9 mouse cellular contexts compared by ENCODE assay signal in the genomic region with DNA sequence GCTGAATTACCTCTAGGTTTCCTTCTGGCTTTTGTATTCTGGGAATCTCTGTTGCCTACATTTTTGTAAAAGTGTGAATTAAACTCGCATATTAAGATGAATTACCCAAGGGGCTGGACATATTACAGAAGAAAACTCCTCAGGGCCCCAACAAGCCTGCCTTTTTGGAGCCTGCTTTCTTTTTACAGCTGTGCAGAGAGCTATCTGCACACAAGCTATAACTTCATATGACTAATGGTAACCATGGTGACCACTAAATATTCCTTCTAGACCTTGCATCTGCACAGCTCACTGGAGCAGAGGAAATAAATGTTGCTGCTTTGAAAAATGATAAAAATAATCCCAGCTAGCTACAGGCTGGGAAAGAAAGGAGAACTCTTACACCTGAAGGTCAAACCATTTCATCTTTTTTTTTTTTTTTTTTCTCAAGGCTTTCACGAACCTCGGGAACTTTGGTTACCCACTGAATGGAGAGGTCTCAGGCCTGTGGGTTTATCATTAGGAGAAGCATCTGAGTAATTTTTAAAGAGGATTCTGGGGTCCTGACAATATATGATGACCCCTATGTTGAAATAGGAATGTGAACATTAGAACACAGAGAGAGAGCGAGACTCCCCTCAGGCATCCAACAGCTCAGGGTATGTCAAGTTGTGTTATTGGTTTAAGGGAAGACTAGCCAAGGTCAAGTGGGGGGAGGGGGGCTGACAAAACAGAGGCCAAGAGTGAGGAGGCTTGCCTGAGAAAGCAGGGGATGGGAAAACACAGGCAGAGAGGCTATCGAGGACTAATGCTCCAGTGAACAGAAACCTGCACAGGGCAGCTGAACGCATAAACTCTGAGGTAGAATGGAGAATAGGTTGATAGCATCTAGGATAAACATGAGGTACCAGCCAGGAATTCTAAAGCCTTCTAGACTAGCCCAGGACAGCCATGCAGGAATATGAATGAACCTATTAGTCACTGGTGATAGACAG.
DNase-seq lines count a peak whose midpoint lies in the region; ATAC-seq lines count a peak whose summit lies in the region.
"Had no signal": no experiment of that assay in that cellular context is flagged by ENCODE, and none has a peak within 500 bp of the region (broad histone marks: within the 10 kb centered on the region; RNA-seq: fewer than 3 reads in every experiment).

No protein-coding gene starts in this region.

- peak; percentile 40 for DNase-seq in adrenal gland, postnatal 10 days
- DNase-seq in adrenal gland, adult 18-20 months (ENCODE audit: low spot score in 2 of 2) = no peak
- no peak for DNase-seq in midbrain, embryonic 11.5 days (ENCODE audit: low spot score, missing footprints)
- no peak for DNase-seq in B cell, adult 2 months
- DNase-seq in left cerebral cortex, postnatal 36 days (ENCODE audit: low spot score in 2 of 2) = no peak
- DNase-seq: thymus, adult 2 months had no signal

- no peaks in the 10 kb centered on the region for H3K36me3 ChIP-seq in midbrain, embryonic 13.5 days
- H3K36me3 ChIP-seq in midbrain, embryonic 11.5 days (ENCODE audit: control insufficient read depth, insufficient read depth, low read length) = no peaks in the 10 kb centered on the region
- H3K36me3 ChIP-seq in intestine, embryonic 16.5 days (ENCODE audit: control insufficient read depth, insufficient read depth, low read length) = no peaks in the 10 kb centered on the region
- no peaks in the 10 kb centered on the region for H3K36me3 ChIP-seq in stomach, embryonic 14.5 days (ENCODE audit: control insufficient read depth, insufficient read depth, low read length)

- H3K4me2 ChIP-seq in midbrain, embryonic 13.5 days (replicated peaks) = no peak overlapping the region
- no peak overlapping the region for H3K4me2 ChIP-seq in midbrain, embryonic 11.5 days
- H3K4me2 ChIP-seq in intestine, embryonic 16.5 days (ENCODE audit: low read depth, low read length) = no peak overlapping the region
- H3K4me2 ChIP-seq in stomach, embryonic 14.5 days (replicated peaks; ENCODE audit: low read depth, low read length) = no peak overlapping the region

- peak overlapping the region; percentile 41 for H3K27ac ChIP-seq in midbrain, embryonic 13.5 days
- no peak overlapping the region for H3K27ac ChIP-seq in midbrain, embryonic 11.5 days (ENCODE audit: low read depth, low read length)
- H3K27ac ChIP-seq in intestine, embryonic 16.5 days (ENCODE audit: low read length) = no peak overlapping the region
- H3K27ac ChIP-seq in stomach, embryonic 14.5 days (ENCODE audit: low read length) = peak overlapping the region; percentile 53

- no peaks in the 10 kb centered on the region for H3K9me3 ChIP-seq in midbrain, embryonic 13.5 days
- H3K9me3 ChIP-seq in midbrain, embryonic 11.5 days (ENCODE audit: control insufficient read depth, low read length) = no peaks in the 10 kb centered on the region
- no peaks in the 10 kb centered on the region for H3K9me3 ChIP-seq in intestine, embryonic 16.5 days (ENCODE audit: control insufficient read depth, low read length)
- no peaks in the 10 kb centered on the region for H3K9me3 ChIP-seq in stomach, embryonic 14.5 days (ENCODE audit: control insufficient read depth, low read depth, low read length)

- H3K27me3 ChIP-seq in midbrain, embryonic 13.5 days = no peaks in the 10 kb centered on the region
- H3K27me3 ChIP-seq in midbrain, embryonic 11.5 days (ENCODE audit: control insufficient read depth, insufficient read depth, low read length) = no peaks in the 10 kb centered on the region
- H3K27me3 ChIP-seq in intestine, embryonic 16.5 days (replicated peaks; ENCODE audit: control insufficient read depth, insufficient read depth, low read length) = no peaks in the 10 kb centered on the region
- no peaks in the 10 kb centered on the region for H3K27me3 ChIP-seq in stomach, embryonic 14.5 days (ENCODE audit: control insufficient read depth, insufficient read depth, low read length)

- intact Hi-C loops in left cerebral cortex, postnatal 36 days (cut with DNase I) = loop anchor here (5.0 kb wide), 1 partner anchor 187 kb away; the partner anchor contains the start of gene Phlda1

- H3K9ac ChIP-seq in midbrain, embryonic 13.5 days (replicated peaks) = no peak overlapping the region
- no peak overlapping the region for H3K9ac ChIP-seq in midbrain, embryonic 11.5 days (ENCODE audit: low read length)
- H3K9ac ChIP-seq in intestine, embryonic 16.5 days (ENCODE audit: low read depth, low read length) = no peak overlapping the region
- H3K9ac ChIP-seq in stomach, embryonic 14.5 days (replicated peaks; ENCODE audit: low read depth, low read length) = no peak overlapping the region

- peaks cover 8% of the 10 kb centered on the region; the same call in 1 of the 2 replicates for H3K4me1 ChIP-seq in midbrain, embryonic 13.5 days (replicated peaks)
- H3K4me1 ChIP-seq in midbrain, embryonic 11.5 days (ENCODE audit: control insufficient read depth, insufficient read depth, low read length) = no peaks in the 10 kb centered on the region
- no peaks in the 10 kb centered on the region for H3K4me1 ChIP-seq in intestine, embryonic 16.5 days (ENCODE audit: control insufficient read depth, insufficient read depth, low read length)
- peaks cover 25% of the 10 kb centered on the region for H3K4me1 ChIP-seq in stomach, embryonic 14.5 days (ENCODE audit: control insufficient read depth, insufficient read depth, low read length)

- peak; percentile 50; the same call in 1 of the 2 replicates for ATAC-seq in midbrain, embryonic 13.5 days
- ATAC-seq in midbrain, embryonic 11.5 days (ENCODE audit: low FRiP score) = no peak
- ATAC-seq in intestine, embryonic 16.5 days = peak; percentile 75
- peak; percentile 60; the same call in 1 of the 2 replicates for ATAC-seq in stomach, embryonic 14.5 days (ENCODE audit: insufficient number of reproducible peaks, insufficient read depth, low FRiP score, low read depth)

- WGBS in midbrain, embryonic 13.5 days = 65% methylated on average over 6 of the region's 6 CpGs
- WGBS in midbrain, embryonic 11.5 days = 70% methylated on average over 6 of the region's 6 CpGs
- WGBS in intestine, embryonic 16.5 days = 40% methylated on average over 6 of the region's 6 CpGs
- WGBS in stomach, embryonic 14.5 days = 33% methylated on average over 6 of the region's 6 CpGs

- H3K4me3 ChIP-seq in midbrain, embryonic 13.5 days (replicated peaks) = no peak overlapping the region
- H3K4me3 ChIP-seq in midbrain, embryonic 11.5 days (ENCODE audit: low read depth, low read length) = no peak overlapping the region
- H3K4me3 ChIP-seq in intestine, embryonic 16.5 days (ENCODE audit: low read length) = no peak overlapping the region
- no peak overlapping the region for H3K4me3 ChIP-seq in stomach, embryonic 14.5 days (ENCODE audit: low read depth, low read length)

Comparison
In these comparisons a context has a peak if more than half of its experiments do, and no peak if none do; other contexts are left out.
1. H3K27ac ChIP-seq: peak in midbrain, embryonic 13.5 days (single experiment) and stomach, embryonic 14.5 days (single experiment); none in midbrain, embryonic 11.5 days (single experiment) and intestine, embryonic 16.5 days (single experiment).